Mouse (Mus musculus) hindbrain, postnatal 0 days (tissue): ENCODE data around the gene Dhrs3. TPM values are rescaled to one million over a fixed set of nuclear protein-coding genes. Genes with fewer than 3 reads are reported as not detected.

Experiments used
- ATAC-seq: fragments of 200-750 bp; cut with Nextera tagmentation; 2 replicates; pipeline ENCODE4 v1.8.0; 2017; ENCODE audit warnings: mild to moderate bottlenecking, moderate TSS enrichment, moderate library complexity
- DNase-seq: peaks from one replicate; pipeline ENCODE4 v3.0.0-alpha.2; 2015; ENCODE audit warnings: low spot score
- H3K27ac ChIP-seq: fragments of 300-500 bp; sonication (generic); 2 replicates; pipeline ENCODE4 v1.5.1; 2014; ENCODE audit warnings: mild to moderate bottlenecking
- H3K27me3 ChIP-seq: fragments of 300-500 bp; sonication (generic); 2 replicates; pipeline ENCODE4 v1.6.1; 2014; ENCODE audit warnings: low read length, mixed read lengths; ENCODE audit not compliant: insufficient read depth
- H3K36me3 ChIP-seq: fragments of 300-500 bp; sonication (generic); 2 replicates; pipeline ENCODE4 v1.6.1; 2014; ENCODE audit warnings: low read length, mixed read lengths; ENCODE audit not compliant: insufficient read depth
- H3K4me1 ChIP-seq: fragments of 300-500 bp; sonication (generic); 2 replicates; pipeline ENCODE4 v1.6.1; 2014; ENCODE audit warnings: antibody characterized with exemption, low read length, mixed read lengths; ENCODE audit not compliant: insufficient read depth
- H3K4me2 ChIP-seq: fragments of 300-500 bp; sonication (generic); 2 replicates; pipeline ENCODE4 v1.6.1; 2014; ENCODE audit warnings: low read depth, mild to moderate bottlenecking, low read length, moderate library complexity, mixed read lengths
- H3K4me3 ChIP-seq: fragments of 300-500 bp; sonication (generic); 2 replicates; pipeline ENCODE4 v1.5.1; 2014; ENCODE audit warnings: low read length
- H3K9ac ChIP-seq: fragments of 300-500 bp; sonication (generic); replicated peaks from 2 replicates; pipeline ENCODE4 v1.6.1; 2014; ENCODE audit warnings: mild to moderate bottlenecking, low read length, moderate library complexity, mixed read lengths
- H3K9me3 ChIP-seq: fragments of 300-500 bp; sonication (generic); 2 replicates; pipeline ENCODE4 v1.6.1; 2016; ENCODE audit warnings: low read length, mixed read lengths
- CTCF ChIP-seq: IDR thresholded peaks from 2 replicates; pipeline ENCODE4 v1.5.1; 2016; ENCODE audit warnings: antibody characterized with exemption, control low read depth, low read depth
- WGBS: fragments of 180-500 bp; shearing (Covaris S2); extraction: QIAGEN DNeasy Blood & Tissue Kit; methylation state at CpG from one replicate; pipeline ENCODE4 v1.1.7; 2014; 5-methylcytosine and 5-hydroxymethylcytosine counted together
- polyA plus RNA-seq: library from polyadenylated mRNA; unstranded; fragments of >200 nt; fragmentation: Nextera tagmentation; extraction: Ambion mirVana; gene quantifications from 2 replicates; pipeline ENCODE4 v1.2.1, GENCODE M21; 2015
- total RNA-seq: library from RNA; depleted of rRNA; stranded (reverse); fragments of >200 nt; gene quantifications from 2 replicates; pipeline ENCODE4 v1.2.3, GENCODE M21; 2014

The Dhrs3 gene
- total and polyA plus RNA-seq, 2 experiments from 2014 or later = 40.1 to 51.8 TPM

- WGBS = 60% methylated on average over 10 of the region's 10 CpGs
- Histone ChIP-seq H3K4me3 (no peak overlapping the region), H3K9ac (no peak overlapping the region), H3K4me2 (peak overlapping the region; percentile 96), H3K27ac (peak overlapping the region; percentile 55; the same call in 1 of the 2 replicates), H3K27me3 (no peaks in the 10 kb centered on the region), H3K4me1 (peaks cover 8% of the 10 kb centered on the region; the same call in 1 of the 2 replicates), H3K36me3 (no peaks in the 10 kb centered on the region), H3K9me3 (no peaks in the 10 kb centered on the region)
- no peak for DNase-seq
- ATAC-seq = no peak
- no peak for TF ChIP-seq CTCF
Observed at GRCm38 (mm10) chr4:144891121-144891711, 1.4 kb upstream of the Dhrs3 start.

GRCm38 (mm10) chr4:144891743-144892132 is 889 bp upstream of the Dhrs3 start:
- TF ChIP-seq CTCF = no peak
- Histone ChIP-seq H3K4me3 (peak overlapping the region; percentile 63), H3K4me2 (peak overlapping the region; percentile 96), H3K27ac (peak overlapping the region; percentile 55; the same call in 1 of the 2 replicates), H3K36me3 (no peaks in the 10 kb centered on the region), H3K27me3 (no peaks in the 10 kb centered on the region), H3K9ac (no peak overlapping the region; the same call in 1 of the 2 replicates), H3K9me3 (no peaks in the 10 kb centered on the region), H3K4me1 (peaks cover 9% of the 10 kb centered on the region; the same call in 1 of the 2 replicates)
- DNase-seq = no peak
- ATAC-seq = no peak
- WGBS = 26% methylated on average over 5 of the region's 5 CpGs

GRCm38 (mm10) chr4:144892937-144893272 is 278 bp downstream of the Dhrs3 start:
- Histone ChIP-seq H3K36me3 (no peaks in the 10 kb centered on the region), H3K27ac (peak overlapping the region; percentile 68), H3K9me3 (no peaks in the 10 kb centered on the region), H3K4me2 (peak overlapping the region; percentile 96), H3K9ac (peak overlapping the region; percentile 56), H3K4me3 (peak overlapping the region; percentile 63), H3K27me3 (no peaks in the 10 kb centered on the region), H3K4me1 (peaks cover 9% of the 10 kb centered on the region; the same call in 1 of the 2 replicates)
- ATAC-seq (no peak), DNase-seq (no peak)
- TF ChIP-seq CTCF = no peak
- WGBS = under 1% methylated on average over 12 of the region's 12 CpGs

DNA sequence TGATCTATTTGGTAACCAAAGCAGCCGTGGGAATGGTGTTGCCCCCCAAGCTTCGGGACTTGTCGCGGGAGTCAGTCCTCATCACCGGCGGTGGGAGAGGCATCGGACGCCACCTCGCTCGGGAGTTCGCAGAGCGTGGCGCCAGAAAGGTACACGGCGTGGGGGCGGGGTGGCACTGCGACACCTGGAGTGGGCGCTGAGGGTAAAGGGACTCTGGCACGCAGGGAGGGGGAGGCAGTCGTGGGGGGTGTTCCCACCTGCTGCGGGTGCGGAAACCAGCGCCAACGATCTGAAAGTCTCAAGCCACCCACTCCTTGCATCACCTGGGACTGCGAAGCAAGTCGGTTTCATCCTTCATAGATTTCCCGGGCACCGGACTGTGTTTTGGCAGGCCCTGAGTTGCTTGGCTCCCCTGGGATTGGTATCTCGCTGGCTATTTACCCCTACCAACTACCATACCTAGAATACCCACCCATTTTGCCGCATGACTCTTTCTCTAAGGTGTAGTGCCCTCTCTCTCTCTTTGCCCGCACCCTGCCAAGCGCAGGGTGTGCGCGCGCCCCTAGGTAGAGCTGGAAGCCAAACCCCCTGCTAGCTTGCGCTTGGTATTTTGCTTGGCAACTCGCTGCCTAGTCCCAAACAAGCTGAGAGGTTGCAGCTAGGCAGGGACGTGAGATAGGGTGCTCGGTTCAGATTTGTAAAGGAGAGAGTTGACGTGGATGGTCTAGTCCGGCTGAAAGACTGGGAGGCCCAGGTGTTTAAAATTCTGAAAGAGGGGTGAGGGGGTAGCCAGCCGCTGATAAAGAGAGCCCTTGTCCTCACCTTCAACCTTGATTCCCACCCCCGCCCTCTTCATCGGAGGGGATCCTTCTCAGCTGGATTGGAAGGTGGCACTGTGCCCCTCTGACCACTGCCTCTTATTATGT is 1.2 kb downstream of the Dhrs3 start:
- peak; percentile 23 for DNase-seq
- Histone ChIP-seq H3K9me3 (no peaks in the 10 kb centered on the region), H3K27ac (peak overlapping the region; percentile 68), H3K4me3 (peak overlapping the region; percentile 63), H3K36me3 (no peaks in the 10 kb centered on the region), H3K4me1 (peaks cover 9% of the 10 kb centered on the region; the same call in 1 of the 2 replicates), H3K4me2 (peak overlapping the region; percentile 96), H3K9ac (peak overlapping the region; percentile 56), H3K27me3 (no peaks in the 10 kb centered on the region)
- ATAC-seq = no peak
- WGBS = 2% methylated on average over 44 of the region's 44 CpGs
- no peak for TF ChIP-seq CTCF

DNA sequence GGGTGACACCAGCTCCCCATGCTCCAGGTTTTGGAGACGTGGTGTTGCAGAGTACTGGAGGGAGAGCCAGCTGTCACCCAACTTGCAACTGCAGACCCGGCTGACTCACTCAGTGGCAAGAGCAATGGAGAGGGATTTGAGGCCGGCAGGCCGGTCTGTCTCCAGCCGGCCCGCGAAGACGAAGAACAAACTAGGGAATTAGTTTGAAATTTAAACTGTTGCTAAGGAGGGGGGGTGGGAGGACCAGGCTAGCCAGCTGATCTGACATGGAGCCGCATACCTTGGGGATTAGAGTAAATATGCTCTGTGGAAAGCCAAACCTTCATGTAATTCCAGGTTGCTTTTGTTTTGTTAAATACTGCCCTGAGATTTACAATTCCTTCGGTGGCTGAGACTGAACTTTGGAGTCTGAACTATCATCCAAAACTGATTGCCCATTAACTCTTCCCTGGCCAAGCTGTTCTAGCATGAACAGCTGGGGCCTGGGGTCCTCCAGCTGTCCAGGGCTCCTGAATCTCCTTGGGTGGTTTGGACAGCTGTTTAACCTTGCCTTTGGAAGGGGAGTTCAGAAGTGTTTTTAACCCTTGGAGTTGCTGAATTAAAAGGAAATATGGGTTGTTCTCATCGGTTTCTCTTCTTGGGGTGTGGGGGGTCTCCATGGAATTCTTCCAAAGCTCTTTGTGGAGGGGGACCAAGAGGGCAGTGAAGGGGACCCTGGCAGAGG is 2.0 kb downstream of the Dhrs3 start:
- 2% methylated on average over 11 of the region's 11 CpGs for WGBS
- TF ChIP-seq CTCF = no peak
- H3K4me3 ChIP-seq = peak overlapping the region; percentile 63
- peak overlapping the region; percentile 96 for H3K4me2 ChIP-seq
- H3K9me3 ChIP-seq = no peaks in the 10 kb centered on the region
- ATAC-seq = peak; percentile 4; the same call in 1 of the 2 replicates
- H3K27me3 ChIP-seq = no peaks in the 10 kb centered on the region
- peak overlapping the region; percentile 68 for H3K27ac ChIP-seq
- H3K36me3 ChIP-seq = no peaks in the 10 kb centered on the region
- DNase-seq = peak; percentile 35
- peak overlapping the region; percentile 56 for H3K9ac ChIP-seq
- 0 out of 2 replicates have a peak, but pooled peaks cover 9% of the 10 kb centered on the region for H3K4me1 ChIP-seq

GRCm38 (mm10) chr4:144895211-144895590 is 2.6 kb downstream of the Dhrs3 start:
- Histone ChIP-seq H3K4me1 (0 out of 2 replicates have a peak, but pooled peaks cover 9% of the 10 kb centered on the region), H3K36me3 (no peaks in the 10 kb centered on the region), H3K27me3 (no peaks in the 10 kb centered on the region), H3K9ac (peak overlapping the region; percentile 56), H3K27ac (peak overlapping the region; percentile 68), H3K4me2 (peak overlapping the region; percentile 96), H3K9me3 (no peaks in the 10 kb centered on the region), H3K4me3 (peak overlapping the region; percentile 63)
- TF ChIP-seq CTCF = no peak
- no peak for ATAC-seq
- 13% methylated on average over 1 of the region's 2 CpGs for WGBS
- DNase-seq = peak; percentile 51
